Mouse (Mus musculus) frontal cortex, postnatal 25 days (tissue): ENCODE data around the gene Mansc1.
A peak's percentile ranks its signal among the peaks of the same experiment; 100 is the strongest.

Experiments used
- DNase-seq, 2 experiments: peaks; one replicate each; pipeline ENCODE4 v3.0.0; 2022; ENCODE audit warnings: low spot score in 2 of 2

The Mansc1 gene

DNA sequence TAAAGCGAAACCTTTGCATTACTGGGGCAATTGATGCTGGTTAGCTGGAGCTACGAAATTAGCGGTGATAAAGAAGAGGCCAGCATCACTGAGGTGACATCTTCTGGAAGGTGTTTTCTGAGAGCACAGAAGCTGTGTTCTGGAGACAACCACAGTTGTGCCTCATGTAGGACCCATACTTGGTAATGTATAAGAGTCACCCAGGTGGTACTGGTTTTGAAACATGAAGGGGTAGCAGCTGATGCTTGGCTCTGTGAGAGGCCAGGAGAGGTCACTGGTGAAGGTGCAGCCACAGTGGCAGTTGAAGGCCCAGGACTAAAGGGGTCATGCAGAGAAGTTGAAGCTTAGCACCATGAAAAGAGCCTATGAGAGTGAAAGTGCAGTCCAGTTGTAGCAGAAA lies 6.9 kb upstream of the Mansc1 start, which contains the start of gene Borcs5:
Borcs5 (plus strand) TSS at position 301 of the 400 bp plus-strand sequence.
- no peak for DNase-seq

GRCm38 (mm10) chr6:134636476-134636875 lies 4.2 kb upstream of the Mansc1 start:
- no peak for DNase-seq

GRCm38 (mm10) chr6:134633553-134633952 lies 1.3 kb upstream of the Mansc1 start:
- no peak for DNase-seq

GRCm38 (mm10) chr6:134632756-134633155 lies 468 bp upstream of the Mansc1 start:
- DNase-seq, result no peak

GRCm38 (mm10) chr6:134630447-134630846 lies 1.8 kb downstream of the Mansc1 start:
- DNase-seq, result no peak

DNA sequence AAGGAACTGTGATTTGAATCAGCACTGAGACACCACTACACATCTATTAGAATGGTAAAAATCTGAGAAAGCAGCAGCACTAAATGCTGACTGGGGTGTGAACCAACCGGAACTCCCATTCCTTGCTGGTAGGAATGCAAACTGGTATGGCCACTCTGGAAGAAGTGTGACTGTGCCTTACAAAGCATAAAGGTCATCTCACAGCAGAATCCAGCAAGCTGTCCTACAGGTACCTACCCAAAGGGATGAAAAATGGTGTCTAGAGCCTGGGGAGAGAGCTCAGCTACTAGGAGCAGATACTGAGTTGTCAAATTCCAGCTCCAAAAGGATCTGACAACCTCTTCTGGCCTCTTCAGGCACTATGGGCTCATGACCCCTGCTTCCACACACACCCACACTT lies 5.7 kb downstream of the Mansc1 start:
- DNase-seq, result no peak

- no peak for DNase-seq
Observed at GRCm38 (mm10) chr6:134625431-134625830, 6.9 kb downstream of the Mansc1 start.

- DNase-seq, result no peak
Observed at GRCm38 (mm10) chr6:134621552-134621949, 10.7 kb downstream of the Mansc1 start.

DNA sequence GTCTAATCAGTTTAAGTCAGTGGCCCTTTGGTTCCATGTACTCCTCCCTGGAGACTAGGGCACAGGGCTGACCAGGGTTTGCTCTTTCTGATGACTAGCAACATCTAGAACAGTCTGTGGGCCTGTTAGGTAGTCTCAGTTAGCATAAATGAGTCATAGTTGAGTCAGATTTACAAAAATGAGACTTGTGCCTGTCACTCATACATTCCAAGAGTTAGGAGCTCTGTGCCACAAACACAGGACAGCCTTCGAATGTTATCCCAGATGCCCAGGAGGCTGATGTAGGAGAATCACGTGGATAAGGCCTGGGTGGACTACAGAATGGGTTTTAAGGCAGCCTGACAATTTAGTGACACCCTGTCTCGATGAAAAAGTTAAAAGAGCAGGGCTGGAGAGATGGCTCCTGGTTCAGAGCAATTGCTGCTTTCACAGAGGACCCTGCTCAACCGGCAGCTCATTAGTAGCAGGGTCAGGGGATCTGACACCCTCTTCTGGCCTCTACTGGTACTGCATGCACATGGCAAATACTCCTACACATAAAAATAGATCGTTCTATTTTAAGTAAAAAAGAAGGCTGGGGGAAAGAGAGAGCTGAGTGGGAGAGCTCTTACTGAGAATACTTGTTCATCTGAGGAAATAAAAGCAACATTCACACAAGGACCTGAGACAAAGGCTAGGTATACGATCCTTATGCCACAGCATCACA lies 11.3 kb downstream of the Mansc1 start:
- peak; percentile 45 to 53 for DNase-seq

DNA sequence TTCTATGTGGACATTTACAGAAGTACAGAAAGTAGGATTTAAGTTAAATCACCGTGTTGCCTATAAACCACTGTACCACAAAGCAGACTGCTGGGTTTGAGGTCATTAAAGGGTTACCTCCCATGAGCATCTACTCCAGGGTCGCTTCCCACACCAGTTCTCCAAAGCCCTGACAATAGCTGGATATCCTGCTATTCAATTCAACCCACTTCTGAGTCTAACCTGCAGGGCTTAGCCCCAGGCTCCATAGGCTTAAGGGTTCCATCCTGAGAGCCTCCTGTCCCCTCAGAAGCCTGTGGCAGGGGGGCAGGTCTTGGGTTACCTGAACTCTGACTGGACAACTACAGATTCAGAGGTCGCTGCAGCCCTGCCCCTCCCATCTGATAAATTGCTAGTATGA lies 12.2 kb downstream of the Mansc1 start:
- no peak for DNase-seq

DNA sequence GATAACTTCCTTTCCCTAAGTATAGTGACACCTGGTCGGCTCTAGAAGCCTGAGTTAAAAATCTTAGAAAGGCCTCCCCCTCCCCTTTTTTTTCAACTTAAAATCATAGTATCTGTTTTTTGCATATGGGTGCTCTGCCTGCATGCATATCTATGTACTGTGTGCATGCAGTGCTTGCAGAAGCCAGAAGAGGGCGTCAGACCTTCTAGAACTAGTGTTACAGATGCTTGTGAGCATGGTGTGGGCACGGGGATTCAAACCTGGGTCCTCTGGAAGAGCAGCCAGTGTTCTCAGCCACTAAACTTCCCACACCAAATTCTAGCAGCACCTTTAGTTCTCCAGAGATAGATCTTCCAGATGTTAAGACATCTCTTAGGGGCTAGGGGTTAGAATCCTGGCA lies 14.7 kb downstream of the Mansc1 start:
- no peak for DNase-seq

GRCm38 (mm10) chr6:134614723-134615648 lies 17.3 kb downstream of the Mansc1 start:
- peak; percentile 76 to 86 for DNase-seq

GRCm38 (mm10) chr6:134614322-134614721 lies 18.0 kb downstream of the Mansc1 start:
- no peak for DNase-seq

- DNase-seq, result no peak
Observed at GRCm38 (mm10) chr6:134611896-134612295, 20.4 kb downstream of the Mansc1 start.

GRCm38 (mm10) chr6:134610380-134610779 lies 21.9 kb downstream of the Mansc1 start:
- DNase-seq, result no peak

DNA sequence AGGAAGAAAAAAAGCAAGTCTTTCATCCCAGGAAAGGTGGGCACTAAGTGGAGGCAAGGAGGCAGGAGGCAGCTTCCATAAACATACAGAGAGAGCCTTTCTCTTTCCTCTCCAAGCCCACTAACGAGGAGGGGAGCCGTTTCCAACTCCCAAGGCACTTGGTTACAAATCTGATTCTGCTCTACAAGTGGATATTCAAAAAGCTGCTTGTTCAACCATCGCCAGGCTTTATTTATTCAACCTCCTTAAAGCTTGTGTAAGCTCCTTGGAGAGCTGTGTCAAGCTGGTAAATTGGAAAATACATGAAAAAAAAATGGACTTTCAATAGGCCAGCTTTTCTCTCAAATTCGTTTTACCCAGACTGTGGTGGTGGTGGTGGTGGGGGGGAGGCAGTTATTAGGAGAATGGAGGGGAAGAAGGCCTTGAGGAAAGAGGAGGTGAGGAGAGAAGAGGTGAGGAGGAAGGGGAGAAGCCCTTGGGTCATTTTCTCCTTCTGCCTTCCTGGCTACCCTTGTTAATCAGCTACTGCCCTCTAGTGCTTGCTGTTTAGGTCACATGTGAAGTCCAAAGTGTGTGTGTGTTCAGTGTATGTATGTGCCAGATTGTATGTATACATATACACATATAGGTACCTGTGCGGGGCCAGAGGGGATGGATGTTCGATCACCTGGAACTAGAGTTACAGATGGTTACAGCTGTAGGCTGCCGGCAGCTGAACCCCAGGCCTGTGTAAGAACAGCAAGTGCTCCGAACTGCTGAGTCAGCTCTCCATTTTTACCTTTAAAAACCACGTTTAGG lies 25.1 kb downstream of the Mansc1 start:
- DNase-seq, result no peak

DNA sequence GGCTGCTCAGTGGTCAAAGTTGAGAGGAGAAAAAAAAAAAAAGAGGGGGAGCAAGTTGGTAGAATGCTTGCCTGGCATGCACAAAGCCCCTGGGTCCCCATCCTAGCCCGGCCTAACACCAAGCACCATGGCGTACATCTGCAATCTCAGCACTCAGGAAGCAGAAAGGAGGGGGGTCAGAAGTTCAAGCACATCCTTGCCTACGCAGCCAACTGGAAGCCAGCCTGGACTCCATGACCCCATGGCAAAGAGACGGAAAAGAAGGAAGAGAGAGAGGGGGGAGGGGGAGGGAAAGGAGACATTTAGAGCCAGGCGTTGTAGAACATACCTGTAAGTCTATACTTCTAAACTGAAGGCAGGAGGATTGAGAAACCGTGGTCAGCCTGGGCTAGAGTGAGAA lies 25.7 kb downstream of the Mansc1 start:
- no peak for DNase-seq

DNA sequence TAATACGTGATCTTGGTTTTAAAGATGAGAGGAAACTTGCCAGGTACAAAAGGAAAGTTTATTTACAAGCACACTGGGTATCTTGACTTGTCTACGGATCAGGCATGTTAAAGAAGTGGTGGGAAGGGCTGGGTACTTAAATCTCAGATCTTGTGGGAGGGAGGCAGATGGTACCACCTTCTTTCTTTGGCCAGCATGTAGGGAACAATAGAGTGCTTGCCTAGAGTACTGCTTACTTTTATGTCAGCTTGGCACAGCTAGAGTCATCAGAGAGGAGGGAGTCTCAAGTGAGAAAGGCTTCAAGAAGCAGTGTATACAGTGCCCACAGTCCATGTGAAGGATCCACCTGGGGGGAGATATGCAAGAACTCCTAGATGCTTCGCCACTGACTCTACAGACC lies 27.1 kb downstream of the Mansc1 start:
- DNase-seq, result no peak

- no peak for DNase-seq
Observed at GRCm38 (mm10) chr6:134602371-134603003, 29.8 kb downstream of the Mansc1 start.

DNA sequence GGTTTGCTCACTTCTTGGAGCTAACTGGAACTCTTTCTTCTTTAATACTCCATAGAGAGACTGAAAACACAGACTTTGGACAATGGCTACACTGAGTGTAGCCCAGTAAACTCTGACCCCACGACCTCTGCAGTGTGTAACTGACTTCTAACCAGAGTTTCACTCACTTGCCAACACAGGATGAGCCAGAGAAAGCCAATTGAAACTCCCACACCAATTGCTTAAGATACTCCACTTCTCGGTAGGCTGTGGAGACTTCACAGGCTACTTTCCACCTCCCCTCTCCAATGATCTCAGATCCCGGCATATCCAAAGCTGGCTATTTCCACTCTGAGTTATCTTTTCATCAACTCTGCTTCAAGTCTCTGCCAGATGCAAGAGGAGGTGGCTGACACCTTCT lies 30.5 kb downstream of the Mansc1 start:
- no peak for DNase-seq

DNA sequence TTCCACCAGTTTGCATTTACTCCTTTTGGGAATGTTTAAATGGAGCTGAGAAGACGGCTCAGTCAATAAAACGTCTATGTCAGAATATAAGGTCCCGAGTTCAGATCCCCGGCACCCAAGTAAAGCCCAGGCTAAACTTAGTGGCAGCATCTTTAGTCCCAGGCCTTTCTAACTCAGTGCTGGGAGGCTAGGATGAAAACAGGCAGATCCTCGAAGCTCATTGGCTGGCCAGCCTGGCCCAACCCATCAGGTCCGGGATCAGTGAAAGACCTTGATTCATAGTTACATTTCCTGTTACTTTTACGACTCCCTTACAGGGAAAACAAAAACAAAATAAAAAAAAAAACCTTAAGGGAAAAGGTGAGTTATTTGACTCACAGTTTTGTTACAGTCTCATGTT lies 31.2 kb downstream of the Mansc1 start:
- DNase-seq, result no peak

- DNase-seq, result no peak
Observed at GRCm38 (mm10) chr6:134599239-134599638, 33.0 kb downstream of the Mansc1 start.
